Mouse (Mus musculus): ENCODE data around the gene Prrt4.

DNA sequence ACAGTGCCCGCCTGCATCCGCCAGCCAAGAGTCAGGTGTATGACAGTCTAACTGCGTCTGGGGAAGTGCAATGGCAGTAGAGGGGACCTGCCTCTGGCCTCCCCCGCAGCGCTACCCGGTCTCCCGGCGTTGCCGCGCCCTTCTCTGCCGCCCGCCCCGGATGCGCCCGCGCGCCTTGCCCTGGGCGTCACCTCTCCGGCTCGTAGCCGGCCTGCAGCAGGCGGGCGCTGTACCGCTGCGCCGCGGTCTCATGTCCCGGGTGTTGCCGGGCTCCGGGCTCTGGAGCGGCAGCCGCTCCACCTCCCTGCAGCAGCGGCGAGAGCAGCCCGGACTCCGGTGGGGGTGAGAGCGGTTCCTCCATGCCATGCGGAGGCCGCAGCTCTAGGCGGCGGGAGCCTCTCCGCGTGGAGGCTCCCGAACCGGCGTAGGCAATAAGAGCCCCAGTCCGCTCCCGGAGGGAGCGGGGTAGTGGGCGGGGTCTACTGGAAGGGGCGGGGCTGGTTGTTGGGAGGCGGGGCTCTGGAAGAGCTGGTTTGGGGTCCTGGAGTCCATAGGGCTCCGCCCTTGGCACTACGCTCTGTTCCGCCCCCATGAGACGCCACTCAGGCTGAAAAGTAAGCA is 36.6 kb upstream of the Prrt4 start, which contains the start of gene Impdh1:
- TF ChIP-seq POLR2A (IDR thresholded peaks at IDR 0.05; ENCODE audit: borderline replicate concordance, insufficient read depth, low read length) (no peak), CTCF (IDR thresholded peaks at IDR 0.05; ENCODE audit: borderline replicate concordance, insufficient read depth, low read depth, low read length) (no peak)
